Mouse (Mus musculus) adrenal gland, postnatal 36 days (tissue): ENCODE data around the gene Arel1. TPM values are rescaled to one million over a fixed set of nuclear protein-coding genes. Genes with fewer than 3 reads are reported as not detected.

Source experiments
- DNase-seq, 2 experiments: peaks; one replicate each; pipeline ENCODE4 v3.0.0; 2021; ENCODE audit warnings: mixed read lengths in 1 of 2
- total RNA-seq, 2 experiments: library from RNA; stranded (reverse); gene quantifications; 2 replicates each; pipeline ENCODE4 v1.2.3; 2021

Gene Arel1
- total RNA-seq, 2 experiments from 2014 or later = 34.9 to 36.4 TPM

- DNase-seq = no peak
These were observed 22.0 kb downstream of the Arel1 start for GRCm38 (mm10) chr12:84948584-84949285.

- peak in 1 of 2 experiments; percentile 24 for DNase-seq
These were observed 22.7 kb downstream of the Arel1 start for GRCm38 (mm10) chr12:84947894-84948583.

DNA sequence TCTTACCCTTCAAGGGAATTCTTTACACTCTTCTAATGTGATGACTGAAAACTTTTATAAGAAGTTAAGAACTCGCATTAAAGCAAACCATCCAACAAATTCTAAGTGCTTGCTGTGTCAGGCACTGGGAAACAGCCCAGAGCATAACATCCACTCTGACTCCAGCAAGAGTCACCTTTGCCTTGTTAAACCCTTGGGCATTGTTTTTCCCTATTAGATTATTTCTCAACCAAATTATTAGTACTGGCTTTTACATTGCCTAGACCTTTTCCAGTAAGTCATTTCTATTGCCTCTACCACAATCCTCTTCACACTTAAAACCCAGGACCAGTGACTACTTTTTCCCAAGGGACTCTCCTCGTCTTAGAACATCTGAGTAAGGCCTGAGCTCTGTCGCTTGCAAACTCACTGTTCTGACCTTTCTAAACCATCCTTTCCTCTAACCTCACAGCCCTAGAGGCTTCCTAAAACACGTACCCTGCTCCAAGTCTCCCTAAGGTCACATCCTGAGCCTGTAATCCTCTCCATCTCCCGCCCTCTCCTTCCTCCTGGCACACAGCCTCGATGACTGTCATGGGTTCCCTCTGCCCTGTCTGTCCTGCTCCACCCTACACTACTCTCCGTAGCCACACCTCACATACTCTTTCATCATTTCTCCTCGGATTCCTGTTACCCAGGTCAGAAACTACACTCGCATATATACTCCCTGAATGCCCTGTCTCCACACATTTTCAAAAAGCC, 25.7 kb downstream of the Arel1 start:
- DNase-seq = no peak

DNA sequence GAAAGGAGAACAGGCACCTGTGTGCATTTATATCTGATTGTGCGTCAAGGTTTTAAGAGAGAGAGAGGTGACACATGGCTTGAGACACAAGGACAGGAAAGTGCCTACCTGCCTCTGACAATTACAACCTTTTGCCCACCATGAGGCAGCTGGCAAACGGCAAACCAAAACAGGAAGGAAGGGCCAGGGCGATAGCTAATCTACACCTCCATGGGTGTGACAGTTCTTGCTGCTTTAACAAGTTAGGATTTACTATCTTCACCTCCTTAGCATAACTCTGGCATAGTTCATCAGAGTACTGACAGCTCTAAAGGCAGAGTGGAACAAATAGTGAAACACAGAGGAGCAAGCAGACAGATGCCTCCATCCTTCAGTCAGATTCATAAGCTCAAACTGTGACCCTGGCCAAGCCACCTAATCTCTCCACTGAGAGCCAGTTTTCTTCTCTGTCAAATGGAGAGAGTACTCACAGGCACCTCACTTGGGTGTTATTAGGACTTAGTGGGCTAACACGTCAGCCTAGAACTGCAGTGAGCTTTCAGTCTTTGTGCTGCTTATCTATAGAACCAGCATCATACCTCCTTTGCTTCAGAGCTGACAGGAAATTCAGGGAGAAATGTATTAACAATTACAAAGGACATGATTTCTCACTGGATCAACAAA, 26.4 kb downstream of the Arel1 start:
- no peak for DNase-seq

GRCm38 (mm10) chr12:84943006-84943952, 27.4 kb downstream of the Arel1 start:
- DNase-seq = no peak

DNA sequence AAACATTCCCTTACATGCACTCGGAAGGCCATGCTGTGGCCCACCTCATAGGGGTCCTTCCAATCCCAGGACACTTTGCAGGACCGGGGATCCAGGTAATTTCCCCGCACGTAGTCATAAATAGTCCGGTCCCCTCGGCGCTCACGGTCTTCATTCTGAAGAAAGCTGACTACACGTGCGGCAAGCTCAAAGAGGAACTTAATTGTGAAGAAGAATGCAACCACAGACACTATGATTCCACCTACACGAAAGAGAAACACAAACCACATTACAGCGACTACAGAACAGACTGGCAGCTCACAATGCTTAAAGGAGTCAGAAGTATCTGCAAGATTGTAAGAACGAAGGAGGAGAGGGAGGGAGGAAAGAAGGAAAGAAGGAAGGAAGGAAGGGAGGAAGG, 29.0 kb downstream of the Arel1 start:
- DNase-seq = no peak

DNA sequence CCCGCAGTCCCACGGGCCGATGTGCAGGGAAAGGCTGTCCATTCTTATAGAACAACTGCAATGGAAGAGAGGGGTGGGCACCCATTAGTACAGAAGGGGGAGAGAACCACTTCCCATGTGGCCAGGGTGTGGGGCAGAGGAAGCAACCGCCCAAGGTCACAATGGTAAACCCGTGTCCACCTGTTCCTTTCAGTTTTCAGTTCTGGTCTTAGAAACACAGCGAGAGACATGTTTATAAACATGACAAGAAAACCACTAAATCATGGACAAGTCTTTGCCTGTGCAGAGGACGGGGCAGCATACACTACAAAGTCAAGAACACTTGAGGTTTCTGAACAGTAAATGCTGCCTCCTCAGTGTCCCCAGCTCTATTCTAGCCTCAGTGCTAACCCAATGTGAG, 30.4 kb downstream of the Arel1 start:
- no peak for DNase-seq

GRCm38 (mm10) chr12:84939117-84939516, 31.6 kb downstream of the Arel1 start:
- no peak for DNase-seq

- DNase-seq = no peak
These were observed 35.4 kb downstream of the Arel1 start for GRCm38 (mm10) chr12:84935343-84935742.

- no peak for DNase-seq
These were observed 38.5 kb downstream of the Arel1 start for GRCm38 (mm10) chr12:84932210-84932609.

GRCm38 (mm10) chr12:84926542-84926941, 44.2 kb downstream of the Arel1 start:
- no peak for DNase-seq

DNA sequence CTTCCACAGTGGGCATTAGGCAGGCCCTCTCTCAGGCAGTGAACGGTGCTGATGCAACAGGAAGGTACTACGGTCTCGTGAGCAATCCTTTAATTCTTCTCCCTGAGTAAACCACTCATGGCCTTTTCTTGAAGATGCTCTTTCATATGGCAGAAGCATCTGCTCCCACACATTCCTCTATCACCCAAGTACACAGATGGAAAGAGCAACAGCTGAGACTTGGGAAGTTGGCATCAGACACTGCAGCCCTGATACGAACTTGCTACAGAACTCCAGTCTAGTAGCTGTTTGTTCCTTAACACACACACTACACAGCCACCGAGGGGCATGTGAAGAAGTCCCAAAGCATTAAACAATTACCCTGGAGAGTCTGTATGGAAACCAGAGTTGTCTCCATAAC, 46.4 kb downstream of the Arel1 start:
- DNase-seq = no peak

GRCm38 (mm10) chr12:84921881-84922419, 48.8 kb downstream of the Arel1 start:
- no peak for DNase-seq

GRCm38 (mm10) chr12:84918809-84919208, 51.9 kb downstream of the Arel1 start:
- no peak for DNase-seq

GRCm38 (mm10) chr12:84917799-84918198, 52.9 kb downstream of the Arel1 start:
- no peak for DNase-seq

GRCm38 (mm10) chr12:84914959-84915358, 55.7 kb downstream of the Arel1 start:
- no peak for DNase-seq

- no peak for DNase-seq
These were observed 58.0 kb downstream of the Arel1 start for GRCm38 (mm10) chr12:84912652-84913104.

DNA sequence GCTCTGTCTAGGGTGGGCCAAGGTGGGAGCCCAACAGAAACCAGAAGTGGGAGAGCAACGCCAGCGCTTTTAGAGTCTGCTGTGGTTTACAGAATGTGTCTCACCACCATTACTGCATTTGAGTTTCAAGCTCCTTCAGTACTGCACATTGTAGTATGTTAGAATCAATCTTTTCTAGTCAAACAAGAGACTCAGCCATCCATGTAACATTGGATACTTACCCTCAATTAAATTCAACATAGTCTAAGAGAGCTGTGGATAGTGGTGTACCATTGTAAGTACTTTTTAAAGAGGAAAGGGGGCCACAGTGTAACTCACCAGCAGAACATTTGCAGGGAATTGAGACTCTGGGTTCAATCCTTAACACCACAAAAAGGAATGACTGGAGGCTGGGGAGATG, 59.1 kb downstream of the Arel1 start:
- DNase-seq = no peak

DNA sequence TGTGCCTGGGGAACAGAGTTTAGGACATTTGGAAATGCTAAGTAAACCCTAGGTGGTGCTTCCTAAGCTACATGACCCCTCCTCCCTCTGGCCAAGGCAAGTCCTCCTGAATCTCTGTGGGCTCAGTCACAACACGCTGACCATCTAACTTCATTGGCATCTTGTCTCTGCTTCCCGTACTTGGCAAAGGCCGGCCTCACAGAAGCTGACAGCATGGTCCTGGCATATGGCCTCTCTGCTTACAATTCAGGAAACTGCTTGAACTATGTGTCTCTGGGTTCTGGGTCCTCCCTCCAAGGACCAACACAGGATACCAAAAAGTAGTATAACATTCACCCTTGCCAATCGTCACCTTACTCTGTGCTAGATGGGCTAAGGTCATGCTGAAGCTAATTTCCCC, 60.6 kb downstream of the Arel1 start:
- no peak for DNase-seq

DNA sequence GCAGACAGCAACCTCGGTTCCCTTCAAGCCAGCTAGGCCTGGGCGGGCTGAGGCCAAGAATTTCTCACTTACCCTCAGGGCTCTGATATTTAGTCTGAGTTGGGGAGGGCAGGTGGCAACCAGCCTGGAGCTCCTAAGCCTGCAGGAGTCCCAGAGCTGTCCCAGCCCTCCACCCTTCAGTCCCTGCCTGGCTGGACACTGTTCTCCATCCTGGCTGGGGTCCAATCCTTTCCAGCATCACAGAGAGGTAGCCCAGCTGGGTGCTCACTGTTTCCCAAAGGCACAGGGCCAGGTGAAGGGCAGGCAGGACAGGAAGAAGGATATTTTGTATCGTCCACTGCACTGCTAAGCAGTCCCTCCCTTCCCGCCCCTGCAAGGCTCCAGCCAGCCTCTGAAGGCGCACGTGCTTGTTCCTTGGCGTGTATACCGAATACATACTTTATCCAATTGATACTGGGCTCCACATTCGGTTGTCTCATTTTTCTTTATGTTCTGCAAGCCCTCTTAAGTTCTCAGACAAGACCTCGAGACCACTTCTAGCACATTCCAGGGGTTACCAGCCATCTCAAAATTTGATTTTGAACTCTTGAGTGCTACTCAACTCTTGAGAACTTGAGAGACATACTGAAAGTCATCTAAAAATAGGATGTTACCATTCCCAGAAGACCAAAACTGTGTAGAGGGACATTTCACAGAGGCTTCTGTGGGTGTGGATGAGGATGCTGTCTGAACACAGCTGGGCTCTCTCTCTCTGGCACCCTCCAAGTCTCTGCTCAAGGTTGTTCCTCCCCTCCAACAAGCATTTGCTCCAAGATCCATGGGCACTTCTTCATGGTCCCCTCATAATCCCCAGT, 62.8 kb downstream of the Arel1 start:
- DNase-seq = peak in 1 of 2 experiments; percentile 7
